Mouse (Mus musculus): ENCODE measurements around the gene Alkbh3. TPM values are rescaled to one million over a fixed set of nuclear protein-coding genes. Genes with fewer than 3 reads are reported as not detected.

Alkbh3 gene
- polyA plus RNA-seq, 1 experiment from 2014 or later = 26.0 TPM

GRCm38 (mm10) chr2:93959346-93959745 is 51.3 kb downstream of the Alkbh3 start:
- H3K36me3 ChIP-seq (ENCODE audit: control insufficient read depth, insufficient read depth) = no peaks in the 10 kb centered on the region
- no peaks in the 10 kb centered on the region; the same call in 1 of the 2 replicates for H3K4me1 ChIP-seq (ENCODE audit: control insufficient read depth, low read depth, low read length)
- H3K27me3 ChIP-seq (ENCODE audit: control insufficient read depth, insufficient read depth, low read depth, low read length) = peaks cover 42% of the 10 kb centered on the region
- no peak overlapping the region for H3K27ac ChIP-seq (ENCODE audit: low read length)
- no peak overlapping the region for H3K9ac ChIP-seq (ENCODE audit: low read depth, low read length)
- H3K4me3 ChIP-seq (ENCODE audit: low read depth, low read length) = no peak overlapping the region
- no peak for ATAC-seq (ENCODE audit: low read depth)
- H3K9me3 ChIP-seq (replicated peaks; ENCODE audit: control insufficient read depth, low read length) = no peaks in the 10 kb centered on the region
- H3K4me2 ChIP-seq (ENCODE audit: low read depth, low read length) = no peak overlapping the region
- WGBS (ENCODE audit: insufficient replicate concordance) = 55% methylated on average over 8 of the region's 8 CpGs

- H3K27ac ChIP-seq (ENCODE audit: low read length) = no peak overlapping the region
- WGBS (ENCODE audit: insufficient replicate concordance) = 48% methylated on average over 3 of the region's 3 CpGs
- no peak overlapping the region for H3K9ac ChIP-seq (ENCODE audit: low read depth, low read length)
- no peaks in the 10 kb centered on the region for H3K36me3 ChIP-seq (ENCODE audit: control insufficient read depth, insufficient read depth)
- no peak overlapping the region for H3K4me2 ChIP-seq (ENCODE audit: low read depth, low read length)
- peaks cover 48% of the 10 kb centered on the region for H3K27me3 ChIP-seq (ENCODE audit: control insufficient read depth, insufficient read depth, low read depth, low read length)
- no peak overlapping the region for H3K4me3 ChIP-seq (ENCODE audit: low read depth, low read length)
- H3K9me3 ChIP-seq (replicated peaks; ENCODE audit: control insufficient read depth, low read length) = no peaks in the 10 kb centered on the region
- ATAC-seq (ENCODE audit: low read depth) = no peak
- no peaks in the 10 kb centered on the region; the same call in 1 of the 2 replicates for H3K4me1 ChIP-seq (ENCODE audit: control insufficient read depth, low read depth, low read length)
Measured at GRCm38 (mm10) chr2:93958216-93958615, 52.4 kb downstream of the Alkbh3 start.

- H3K4me2 ChIP-seq (ENCODE audit: low read depth, low read length) = no peak overlapping the region
- H3K9me3 ChIP-seq (replicated peaks; ENCODE audit: control insufficient read depth, low read length) = no peaks in the 10 kb centered on the region
- WGBS (ENCODE audit: insufficient replicate concordance) = 57% methylated on average over 8 of the region's 8 CpGs
- ATAC-seq (ENCODE audit: low read depth) = no peak
- H3K36me3 ChIP-seq (ENCODE audit: control insufficient read depth, insufficient read depth) = no peaks in the 10 kb centered on the region
- no peak overlapping the region for H3K27ac ChIP-seq (ENCODE audit: low read length)
- no peak overlapping the region for H3K9ac ChIP-seq (ENCODE audit: low read depth, low read length)
- peaks cover 49% of the 10 kb centered on the region for H3K27me3 ChIP-seq (ENCODE audit: control insufficient read depth, insufficient read depth, low read depth, low read length)
- H3K4me1 ChIP-seq (ENCODE audit: control insufficient read depth, low read depth, low read length) = no peaks in the 10 kb centered on the region; the same call in 1 of the 2 replicates
- no peak overlapping the region for H3K4me3 ChIP-seq (ENCODE audit: low read depth, low read length)
Measured at GRCm38 (mm10) chr2:93957785-93958175, 52.8 kb downstream of the Alkbh3 start.

- H3K4me1 ChIP-seq (ENCODE audit: control insufficient read depth, low read depth, low read length) = no peaks in the 10 kb centered on the region; the same call in 1 of the 2 replicates
- H3K27me3 ChIP-seq (ENCODE audit: control insufficient read depth, insufficient read depth, low read depth, low read length) = peaks cover 49% of the 10 kb centered on the region
- ATAC-seq (ENCODE audit: low read depth) = peak; percentile 61
- H3K4me3 ChIP-seq (ENCODE audit: low read depth, low read length) = peak within 1 kb of the TSS; percentile 52
- WGBS (ENCODE audit: insufficient replicate concordance) = 7% methylated on average over 48 of the region's 62 CpGs
- H3K36me3 ChIP-seq (ENCODE audit: control insufficient read depth, insufficient read depth) = no peaks in the 10 kb centered on the region
- H3K9ac ChIP-seq (ENCODE audit: low read depth, low read length) = peak within 1 kb of the TSS; percentile 15
- no peaks in the 10 kb centered on the region for H3K9me3 ChIP-seq (replicated peaks; ENCODE audit: control insufficient read depth, low read length)
- no peak within 1 kb of the TSS for H3K27ac ChIP-seq (ENCODE audit: low read length)
- peak within 1 kb of the TSS; percentile 56 for H3K4me2 ChIP-seq (ENCODE audit: low read depth, low read length)
Measured at GRCm38 (mm10) chr2:93956908-93957784, 53.5 kb downstream of the Alkbh3 start, which contains the start of gene Gm13889. Gene Gm13889, minus strand, starts transcription at chr2:93957201.

GRCm38 (mm10) chr2:93956331-93956801 is 54.2 kb downstream of the Alkbh3 start:
- peak overlapping the region; percentile 52 for H3K4me3 ChIP-seq (ENCODE audit: low read depth, low read length)

GRCm38 (mm10) chr2:93955886-93956285 is 54.7 kb downstream of the Alkbh3 start:
- Histone ChIP-seq H3K9me3 (replicated peaks; ENCODE audit: control insufficient read depth, low read length) (no peaks in the 10 kb centered on the region), H3K36me3 (ENCODE audit: control insufficient read depth, insufficient read depth) (no peaks in the 10 kb centered on the region), H3K9ac (ENCODE audit: low read depth, low read length) (peak overlapping the region; percentile 15), H3K4me3 (ENCODE audit: low read depth, low read length) (peak overlapping the region; percentile 52), H3K4me1 (ENCODE audit: control insufficient read depth, low read depth, low read length) (no peaks in the 10 kb centered on the region; the same call in 1 of the 2 replicates), H3K4me2 (ENCODE audit: low read depth, low read length) (peak overlapping the region; percentile 56), H3K27me3 (ENCODE audit: control insufficient read depth, insufficient read depth, low read depth, low read length) (peaks cover 49% of the 10 kb centered on the region), H3K27ac (ENCODE audit: low read length) (no peak overlapping the region)
- WGBS (ENCODE audit: insufficient replicate concordance) = 1% methylated on average over 31 of the region's 31 CpGs
- ATAC-seq (ENCODE audit: low read depth) = no peak

More at GRCm38 (mm10) chr2:93956331-93956801, 54.2 kb downstream of the Alkbh3 start:
- H3K27me3 ChIP-seq (ENCODE audit: control insufficient read depth, insufficient read depth, low read depth, low read length) = peaks cover 49% of the 10 kb centered on the region
- no peaks in the 10 kb centered on the region for H3K36me3 ChIP-seq (ENCODE audit: control insufficient read depth, insufficient read depth)
- peak overlapping the region; percentile 56 for H3K4me2 ChIP-seq (ENCODE audit: low read depth, low read length)
- no peak overlapping the region for H3K27ac ChIP-seq (ENCODE audit: low read length)
- 1% methylated on average over 44 of the region's 44 CpGs for WGBS (ENCODE audit: insufficient replicate concordance)
- no peaks in the 10 kb centered on the region; the same call in 1 of the 2 replicates for H3K4me1 ChIP-seq (ENCODE audit: control insufficient read depth, low read depth, low read length)
- no peaks in the 10 kb centered on the region for H3K9me3 ChIP-seq (replicated peaks; ENCODE audit: control insufficient read depth, low read length)
- peak overlapping the region; percentile 15 for H3K9ac ChIP-seq (ENCODE audit: low read depth, low read length)
- ATAC-seq (ENCODE audit: low read depth) = 0 out of 2 replicates have a peak, but pooled peaks have one; percentile 7

GRCm38 (mm10) chr2:93954781-93955578 is 55.6 kb downstream of the Alkbh3 start:
- Histone ChIP-seq H3K27me3 (ENCODE audit: control insufficient read depth, insufficient read depth, low read depth, low read length) (peaks cover 49% of the 10 kb centered on the region), H3K9ac (ENCODE audit: low read depth, low read length) (no peak overlapping the region)
- 3% methylated on average over 32 of the region's 32 CpGs for WGBS (ENCODE audit: insufficient replicate concordance)

GRCm38 (mm10) chr2:93953726-93954125 is 56.9 kb downstream of the Alkbh3 start:
- 70% methylated on average over 9 of the region's 9 CpGs for WGBS (ENCODE audit: insufficient replicate concordance)
- H3K4me2 ChIP-seq (ENCODE audit: low read depth, low read length) = no peak overlapping the region
- H3K36me3 ChIP-seq (ENCODE audit: control insufficient read depth, insufficient read depth) = no peaks in the 10 kb centered on the region
- no peak for ATAC-seq (ENCODE audit: low read depth)
- H3K9me3 ChIP-seq (replicated peaks; ENCODE audit: control insufficient read depth, low read length) = peaks cover 2% of the 10 kb centered on the region; the same call in 1 of the 2 replicates
- H3K4me1 ChIP-seq (ENCODE audit: control insufficient read depth, low read depth, low read length) = no peaks in the 10 kb centered on the region; the same call in 1 of the 2 replicates
- peaks cover 49% of the 10 kb centered on the region for H3K27me3 ChIP-seq (ENCODE audit: control insufficient read depth, insufficient read depth, low read depth, low read length)
- no peak overlapping the region for H3K27ac ChIP-seq (ENCODE audit: low read length)
- no peak overlapping the region for H3K4me3 ChIP-seq (ENCODE audit: low read depth, low read length)
- H3K9ac ChIP-seq (ENCODE audit: low read depth, low read length) = no peak overlapping the region

More at GRCm38 (mm10) chr2:93954781-93955578, 55.6 kb downstream of the Alkbh3 start:
- H3K36me3 ChIP-seq (ENCODE audit: control insufficient read depth, insufficient read depth) = no peaks in the 10 kb centered on the region
- H3K4me3 ChIP-seq (ENCODE audit: low read depth, low read length) = peak overlapping the region; percentile 52
- H3K9me3 ChIP-seq (replicated peaks; ENCODE audit: control insufficient read depth, low read length) = no peaks in the 10 kb centered on the region
- peak overlapping the region; percentile 11 for H3K4me2 ChIP-seq (ENCODE audit: low read depth, low read length)
- ATAC-seq (ENCODE audit: low read depth) = no peak
- H3K4me1 ChIP-seq (ENCODE audit: control insufficient read depth, low read depth, low read length) = no peaks in the 10 kb centered on the region; the same call in 1 of the 2 replicates
- no peak overlapping the region for H3K27ac ChIP-seq (ENCODE audit: low read length)
